Mouse (Mus musculus): ENCODE measurements around the gene Upp2. TPM values are rescaled to one million over a fixed set of nuclear protein-coding genes. Genes with fewer than 3 reads are reported as not detected.

Gene Upp2
- polyA plus RNA-seq, 1 experiment from 2014 or later, result 7.0 TPM

GRCm38 (mm10) chr2:58752891-58753290 lies 185.8 kb downstream of the Upp2 start:
- H3K9me3 ChIP-seq (replicated peaks), result no peaks in the 10 kb centered on the region
- WGBS, result 24% methylated on average over 2 of the region's 2 CpGs
- no peaks in the 10 kb centered on the region for H3K36me3 ChIP-seq
- no peak overlapping the region for H3K27ac ChIP-seq (ENCODE audit: poor library complexity, severe bottlenecking)
- no peak overlapping the region for H3K9ac ChIP-seq
- no peak for ATAC-seq (ENCODE audit: insufficient number of reproducible peaks, low FRiP score)
- no peak overlapping the region for H3K4me3 ChIP-seq
- no peaks in the 10 kb centered on the region for H3K27me3 ChIP-seq (replicated peaks)
- H3K4me2 ChIP-seq, result no peak overlapping the region
- H3K4me1 ChIP-seq (replicated peaks), result no peaks in the 10 kb centered on the region

GRCm38 (mm10) chr2:58754736-58755135 lies 187.6 kb downstream of the Upp2 start:
- no peak overlapping the region for H3K4me3 ChIP-seq
- H3K9me3 ChIP-seq (replicated peaks), result no peaks in the 10 kb centered on the region
- H3K4me2 ChIP-seq, result no peak overlapping the region
- H3K36me3 ChIP-seq, result no peaks in the 10 kb centered on the region
- WGBS, result 59% methylated on average over 3 of the region's 3 CpGs
- H3K27me3 ChIP-seq (replicated peaks), result no peaks in the 10 kb centered on the region
- no peak for ATAC-seq (ENCODE audit: insufficient number of reproducible peaks, low FRiP score)
- H3K27ac ChIP-seq (ENCODE audit: poor library complexity, severe bottlenecking), result no peak overlapping the region
- H3K9ac ChIP-seq, result no peak overlapping the region
- no peaks in the 10 kb centered on the region for H3K4me1 ChIP-seq (replicated peaks)

GRCm38 (mm10) chr2:58758081-58758480 lies 191.0 kb downstream of the Upp2 start:
- Histone ChIP-seq H3K36me3 (no peaks in the 10 kb centered on the region), H3K4me1 (replicated peaks) (no peaks in the 10 kb centered on the region), H3K4me2 (no peak overlapping the region), H3K27me3 (replicated peaks) (no peaks in the 10 kb centered on the region), H3K4me3 (no peak overlapping the region), H3K27ac (ENCODE audit: poor library complexity, severe bottlenecking) (no peak overlapping the region), H3K9ac (no peak overlapping the region), H3K9me3 (replicated peaks) (no peaks in the 10 kb centered on the region)
- ATAC-seq (ENCODE audit: insufficient number of reproducible peaks, low FRiP score), result no peak
- 76% methylated on average over 2 of the region's 2 CpGs for WGBS

- WGBS, result 45% methylated on average over 5 of the region's 5 CpGs
- Histone ChIP-seq H3K27me3 (replicated peaks) (no peaks in the 10 kb centered on the region), H3K9me3 (replicated peaks) (no peaks in the 10 kb centered on the region), H3K4me2 (no peak overlapping the region), H3K36me3 (no peaks in the 10 kb centered on the region), H3K27ac (ENCODE audit: poor library complexity, severe bottlenecking) (no peak overlapping the region), H3K9ac (no peak overlapping the region), H3K4me3 (no peak overlapping the region), H3K4me1 (replicated peaks) (no peaks in the 10 kb centered on the region)
- ATAC-seq (ENCODE audit: insufficient number of reproducible peaks, low FRiP score), result no peak
These were observed 192.6 kb downstream of the Upp2 start for GRCm38 (mm10) chr2:58759676-58760075.

GRCm38 (mm10) chr2:58765141-58765540 lies 198.0 kb downstream of the Upp2 start:
- Histone ChIP-seq H3K27ac (ENCODE audit: poor library complexity, severe bottlenecking) (no peak overlapping the region), H3K36me3 (no peaks in the 10 kb centered on the region), H3K4me1 (replicated peaks) (no peaks in the 10 kb centered on the region), H3K9ac (no peak overlapping the region), H3K9me3 (replicated peaks) (no peaks in the 10 kb centered on the region), H3K4me2 (no peak overlapping the region), H3K4me3 (no peak overlapping the region), H3K27me3 (replicated peaks) (no peaks in the 10 kb centered on the region)
- ATAC-seq (ENCODE audit: insufficient number of reproducible peaks, low FRiP score), result no peak
- 75% methylated on average over 8 of the region's 8 CpGs for WGBS

- Histone ChIP-seq H3K4me1 (replicated peaks) (no peaks in the 10 kb centered on the region), H3K4me3 (no peak overlapping the region), H3K9ac (no peak overlapping the region), H3K9me3 (replicated peaks) (no peaks in the 10 kb centered on the region), H3K36me3 (no peaks in the 10 kb centered on the region), H3K27ac (ENCODE audit: poor library complexity, severe bottlenecking) (no peak overlapping the region), H3K27me3 (replicated peaks) (no peaks in the 10 kb centered on the region; the same call in 1 of the 2 replicates), H3K4me2 (no peak overlapping the region)
- ATAC-seq (ENCODE audit: insufficient number of reproducible peaks, low FRiP score), result no peak
- WGBS, result 85% methylated on average over 9 of the region's 9 CpGs
These were observed 206.7 kb downstream of the Upp2 start for GRCm38 (mm10) chr2:58773833-58774232.

- no peaks in the 10 kb centered on the region for H3K9me3 ChIP-seq (replicated peaks)
- H3K27ac ChIP-seq (ENCODE audit: poor library complexity, severe bottlenecking), result no peak overlapping the region
- H3K4me2 ChIP-seq, result no peak overlapping the region
- no peaks in the 10 kb centered on the region for H3K27me3 ChIP-seq (replicated peaks)
- no peaks in the 10 kb centered on the region for H3K4me1 ChIP-seq (replicated peaks)
- WGBS, result 69% methylated on average over 3 of the region's 3 CpGs
- H3K4me3 ChIP-seq, result no peak overlapping the region
- H3K36me3 ChIP-seq, result no peaks in the 10 kb centered on the region
- no peak for ATAC-seq (ENCODE audit: insufficient number of reproducible peaks, low FRiP score)
- no peak overlapping the region for H3K9ac ChIP-seq
These were observed 211.9 kb downstream of the Upp2 start for GRCm38 (mm10) chr2:58778986-58779495.

- Histone ChIP-seq H3K9ac (no peak overlapping the region), H3K4me2 (no peak overlapping the region), H3K4me3 (no peak overlapping the region), H3K4me1 (replicated peaks) (0 out of 2 replicates have a peak, but pooled peaks cover 7% of the 10 kb centered on the region), H3K27me3 (replicated peaks) (no peaks in the 10 kb centered on the region), H3K27ac (ENCODE audit: poor library complexity, severe bottlenecking) (no peak overlapping the region), H3K9me3 (replicated peaks) (no peaks in the 10 kb centered on the region), H3K36me3 (no peaks in the 10 kb centered on the region)
- ATAC-seq (ENCODE audit: insufficient number of reproducible peaks, low FRiP score), result no peak
- WGBS, result 71% methylated on average over 1 of the region's 1 CpGs
These were observed 216.4 kb downstream of the Upp2 start for GRCm38 (mm10) chr2:58783526-58783925.

- H3K9ac ChIP-seq, result no peak overlapping the region
- H3K4me3 ChIP-seq, result no peak overlapping the region
- H3K9me3 ChIP-seq (replicated peaks), result no peaks in the 10 kb centered on the region
- 68% methylated on average over 3 of the region's 3 CpGs for WGBS
- H3K27me3 ChIP-seq (replicated peaks), result no peaks in the 10 kb centered on the region
- H3K27ac ChIP-seq (ENCODE audit: poor library complexity, severe bottlenecking), result no peak overlapping the region
- H3K36me3 ChIP-seq, result no peaks in the 10 kb centered on the region
- no peak overlapping the region for H3K4me2 ChIP-seq
- 0 out of 2 replicates have a peak, but pooled peaks cover 7% of the 10 kb centered on the region for H3K4me1 ChIP-seq (replicated peaks)
- no peak for ATAC-seq (ENCODE audit: insufficient number of reproducible peaks, low FRiP score)
These were observed 219.1 kb downstream of the Upp2 start for GRCm38 (mm10) chr2:58786177-58786576.

GRCm38 (mm10) chr2:58786681-58787080 lies 219.6 kb downstream of the Upp2 start:
- ATAC-seq (ENCODE audit: insufficient number of reproducible peaks, low FRiP score), result no peak
- WGBS, result 56% methylated on average over 8 of the region's 8 CpGs
- H3K4me2 ChIP-seq, result no peak overlapping the region

GRCm38 (mm10) chr2:58787360-58787759 lies 220.3 kb downstream of the Upp2 start:
- no peak overlapping the region for H3K27ac ChIP-seq (ENCODE audit: poor library complexity, severe bottlenecking)
- no peak for ATAC-seq (ENCODE audit: insufficient number of reproducible peaks, low FRiP score)
- H3K4me2 ChIP-seq, result no peak overlapping the region
- H3K9me3 ChIP-seq (replicated peaks), result no peaks in the 10 kb centered on the region
- no peaks in the 10 kb centered on the region for H3K36me3 ChIP-seq
- H3K4me3 ChIP-seq, result no peak overlapping the region
- no peak overlapping the region for H3K9ac ChIP-seq
- 37% methylated on average over 7 of the region's 7 CpGs for whole genome bisulfite sequencing
- peaks cover 14% of the 10 kb centered on the region; the same call in 1 of the 2 replicates for H3K4me1 ChIP-seq (replicated peaks)
- H3K27me3 ChIP-seq (replicated peaks), result no peaks in the 10 kb centered on the region

More at GRCm38 (mm10) chr2:58786681-58787080, 219.6 kb downstream of the Upp2 start:
- Histone ChIP-seq H3K27ac (ENCODE audit: poor library complexity, severe bottlenecking) (no peak overlapping the region), H3K9me3 (replicated peaks) (no peaks in the 10 kb centered on the region), H3K27me3 (replicated peaks) (no peaks in the 10 kb centered on the region), H3K36me3 (no peaks in the 10 kb centered on the region), H3K9ac (no peak overlapping the region), H3K4me3 (no peak overlapping the region), H3K4me1 (replicated peaks) (0 out of 2 replicates have a peak, but pooled peaks cover 8% of the 10 kb centered on the region)

GRCm38 (mm10) chr2:58789934-58790333 lies 222.8 kb downstream of the Upp2 start:
- H3K9me3 ChIP-seq (replicated peaks), result no peaks in the 10 kb centered on the region
- WGBS, result 79% methylated on average over 7 of the region's 7 CpGs
- peaks cover 15% of the 10 kb centered on the region; the same call in 1 of the 2 replicates for H3K4me1 ChIP-seq (replicated peaks)
- no peaks in the 10 kb centered on the region for H3K27me3 ChIP-seq (replicated peaks)
- H3K4me3 ChIP-seq, result no peak overlapping the region
- no peak for ATAC-seq (ENCODE audit: insufficient number of reproducible peaks, low FRiP score)
- H3K36me3 ChIP-seq, result no peaks in the 10 kb centered on the region
- H3K9ac ChIP-seq, result no peak overlapping the region
- no peak overlapping the region for H3K27ac ChIP-seq (ENCODE audit: poor library complexity, severe bottlenecking)
- H3K4me2 ChIP-seq, result no peak overlapping the region
